Mouse (Mus musculus) cerebellum, adult 2 months (tissue): Measurements from ENCODE around the gene Fam57b. TPM values are rescaled to one million over a fixed set of nuclear protein-coding genes. Genes with fewer than 3 reads are reported as not detected.
"Not testable (repeated sequence)": the region's sequence is repeated elsewhere in the genome, so short reads cannot be mapped to it uniquely, and the experiment has no call there.

ENCODE experiments used
- DNase-seq, 2 experiments: peaks; one replicate each; pipeline ENCODE4 v3.0.0; 2021
- H3K27ac ChIP-seq: fragments of 200-500 bp; 2 replicates; pipeline ENCODE4 v1.5.1; 2012; ENCODE audit warnings: low read length, control low read depth, inconsistent platforms; ENCODE audit not compliant: insufficient read depth
- H3K27me3 ChIP-seq: fragments of 200-500 bp; 2 replicates; pipeline ENCODE4 v1.6.1; 2012; ENCODE audit warnings: inconsistent platforms, mild to moderate bottlenecking, low read length, moderate library complexity; ENCODE audit not compliant: control insufficient read depth, insufficient read depth
- H3K4me1 ChIP-seq: fragments of 200-500 bp; 2 replicates; pipeline ENCODE4 v1.6.1; 2011; ENCODE audit warnings: low read length; ENCODE audit not compliant: control insufficient read depth, insufficient read depth
- H3K4me3 ChIP-seq: fragments of 200-500 bp; replicated peaks from 2 replicates; pipeline ENCODE3; 2011; ENCODE audit warnings: mild to moderate bottlenecking, low read depth, low read length, control low read depth; ENCODE audit not compliant: insufficient read depth
- CTCF ChIP-seq: fragments of 200-500 bp; IDR thresholded peaks from 2 replicates; pipeline ENCODE4 v1.5.1; 2011; ENCODE audit warnings: low read depth, mild to moderate bottlenecking, control low read depth, low read length, moderate library complexity, borderline replicate concordance; ENCODE audit not compliant: insufficient read depth
- POLR2A ChIP-seq: fragments of 200-500 bp; IDR thresholded peaks from 2 replicates; pipeline ENCODE4 v1.6.1; 2011; ENCODE audit warnings: low read length, control low read depth, borderline replicate concordance; ENCODE audit not compliant: insufficient read depth
- WGBS: fragments of 180-500 bp; shearing (Covaris S2); methylation state at CpG from one replicate; pipeline ENCODE4 v1.1.7; 2018; 5-methylcytosine and 5-hydroxymethylcytosine counted together
- polyA plus RNA-seq: library from polyadenylated mRNA; depleted of rRNA; stranded (reverse); fragments of >200 nt; gene quantifications from 2 replicates; pipeline ENCODE4 v1.2.3, GENCODE M21; 2012

The Fam57b gene
- polyA plus RNA-seq, 1 experiment: 196 TPM

- 83% methylated on average over 2 of the region's 2 CpGs for WGBS
- TF ChIP-seq POLR2A (no peak), CTCF (no peak)
- no peak for DNase-seq
- Histone ChIP-seq H3K27me3 (no peaks in the 10 kb centered on the region), H3K4me3 (no peak overlapping the region), H3K4me1 (peaks cover 17% of the 10 kb centered on the region), H3K27ac (no peak overlapping the region)
Measured at GRCm38 (mm10) chr7:126774463-126774862, 23.0 kb upstream of the Fam57b start.

GRCm38 (mm10) chr7:126775185-126775977 is 22.1 kb upstream of the Fam57b start:
- TF ChIP-seq POLR2A: no peak
- TF ChIP-seq CTCF: no peak; the same call in 1 of the 2 replicates

DNA sequence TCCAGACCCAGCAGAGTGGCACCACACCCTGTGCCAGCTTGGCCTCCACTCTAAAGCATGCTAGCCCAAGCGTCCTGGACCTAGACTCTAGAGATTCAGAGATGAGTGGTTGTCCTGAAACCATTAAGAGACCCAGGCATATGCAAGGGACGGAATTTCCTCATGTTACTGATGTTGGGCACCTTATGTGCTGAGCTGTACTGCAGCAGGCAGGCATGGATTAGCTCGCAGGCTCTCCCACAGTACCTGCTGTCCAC is 21.6 kb upstream of the Fam57b start:
- Histone ChIP-seq H3K27ac (peak overlapping the region; percentile 87; the same call in 1 of the 2 replicates), H3K4me3 (peak overlapping the region; percentile 77), H3K27me3 (no peaks in the 10 kb centered on the region), H3K4me1 (peaks cover 24% of the 10 kb centered on the region)
- 25% methylated on average over 3 of the region's 3 CpGs for WGBS
- no peak for TF ChIP-seq CTCF
- TF ChIP-seq POLR2A: no peak
- DNase-seq: peak in 1 of 2 experiments; percentile 36

More at GRCm38 (mm10) chr7:126775185-126775977, 22.1 kb upstream of the Fam57b start:
- Histone ChIP-seq H3K27me3 (no peaks in the 10 kb centered on the region), H3K4me1 (peaks cover 23% of the 10 kb centered on the region), H3K4me3 (peak overlapping the region; percentile 77), H3K27ac (0 out of 2 replicates have a peak overlapping the region, but pooled peaks have one; percentile 87)
- no peak for DNase-seq
- 77% methylated on average over 10 of the region's 10 CpGs for WGBS

GRCm38 (mm10) chr7:126776598-126777057 is 20.8 kb upstream of the Fam57b start, which contains the start of gene Ypel3:
Ypel3 (plus strand) TSS chr7:126776955.
- H3K27ac ChIP-seq: peak within 1 kb of the TSS; percentile 88
- TF ChIP-seq POLR2A: peak; percentile 87
- TF ChIP-seq CTCF: no peak
- H3K4me1 ChIP-seq: peaks cover 29% of the 10 kb centered on the region
- WGBS: under 1% methylated on average over 37 of the region's 37 CpGs
- peak; percentile 94 to 98 for DNase-seq
- H3K4me3 ChIP-seq: peak within 1 kb of the TSS; percentile 96
- H3K27me3 ChIP-seq: no peaks in the 10 kb centered on the region

- peak overlapping the region; percentile 96 for H3K4me3 ChIP-seq
- peaks cover 29% of the 10 kb centered on the region for H3K4me1 ChIP-seq
- peak; percentile 56 to 63 for DNase-seq
- no peaks in the 10 kb centered on the region for H3K27me3 ChIP-seq
- 2% methylated on average over 10 of the region's 10 CpGs for WGBS
- H3K27ac ChIP-seq: peak overlapping the region; percentile 88
- no peak for TF ChIP-seq CTCF
Measured at GRCm38 (mm10) chr7:126777476-126777875, 20.0 kb upstream of the Fam57b start.

GRCm38 (mm10) chr7:126778147-126778546 is 19.3 kb upstream of the Fam57b start:
- peak; percentile 36 to 44 for DNase-seq
- H3K4me1 ChIP-seq: peaks cover 29% of the 10 kb centered on the region
- H3K4me3 ChIP-seq: peak overlapping the region; percentile 96
- WGBS: 24% methylated on average over 3 of the region's 3 CpGs
- TF ChIP-seq POLR2A (no peak), CTCF (no peak)
- H3K27ac ChIP-seq: no peak overlapping the region
- no peaks in the 10 kb centered on the region for H3K27me3 ChIP-seq

- WGBS: 87% methylated on average over 7 of the region's 7 CpGs
- not testable (repeated sequence) for DNase-seq, H3K27me3 ChIP-seq, H3K27ac ChIP-seq, H3K4me3 ChIP-seq
- peaks cover 29% of the 10 kb centered on the region for H3K4me1 ChIP-seq
Measured at GRCm38 (mm10) chr7:126779101-126779500, 18.4 kb upstream of the Fam57b start.
